Comparison of ENCODE assay signal across 29 mouse cellular contexts in the genomic region with DNA sequence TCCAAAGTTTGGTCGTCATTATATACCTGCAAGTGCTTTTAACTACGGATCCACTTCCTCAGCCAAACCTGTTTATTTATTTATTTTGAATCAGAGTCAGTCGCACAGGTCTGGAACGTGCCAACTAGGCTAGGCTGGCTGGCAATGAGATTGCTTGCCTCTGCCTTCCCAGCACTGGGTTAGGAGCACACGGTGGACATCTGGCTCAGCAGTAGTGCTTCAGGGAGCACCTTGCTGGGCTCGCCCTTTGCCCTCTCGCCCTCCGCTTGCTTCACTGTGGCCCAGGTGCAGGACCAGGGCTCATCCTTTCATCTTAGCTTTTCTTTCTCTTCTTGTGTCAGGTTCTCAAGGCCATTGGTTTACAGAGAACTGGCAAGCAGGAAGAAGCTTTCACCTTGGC. TPM values are rescaled to one million over a fixed set of nuclear protein-coding genes. Genes with fewer than 3 reads are reported as not detected.
DNase-seq lines count a peak whose midpoint lies in the region; ATAC-seq and TF ChIP-seq lines count a peak whose summit lies in the region.
"Had no signal": no experiment of that assay in that cellular context is flagged by ENCODE, and none has a peak within 500 bp of the region (broad histone marks: within the 10 kb centered on the region; RNA-seq: fewer than 3 reads in every experiment).

No protein-coding gene starts in this region.

- no peak overlapping the region for H3K4me2 ChIP-seq in kidney, embryonic 15.5 days
- no peak overlapping the region for H3K4me2 ChIP-seq in midbrain, embryonic 11.5 days
- no peak overlapping the region for H3K4me2 ChIP-seq in midbrain, embryonic 14.5 days (ENCODE audit: low read length)
- no peak overlapping the region for H3K4me2 ChIP-seq in forebrain, embryonic 12.5 days
- H3K4me2 ChIP-seq: heart, embryonic 15.5 days; hindbrain, embryonic 12.5 days; liver, embryonic 13.5 days; midbrain, embryonic 15.5 days; neural tube, embryonic 15.5 days had no signal

- H3K36me3 ChIP-seq in heart, adult 2 months (ENCODE audit: control insufficient read depth, insufficient read depth, low read length), result no peaks in the 10 kb centered on the region
- peaks cover 2% of the 10 kb centered on the region; the same call in 1 of the 2 replicates for H3K36me3 ChIP-seq in kidney, adult 2 months (ENCODE audit: control insufficient read depth, insufficient read depth, low read length)
- peaks cover 79% of the 10 kb centered on the region for H3K36me3 ChIP-seq in kidney, embryonic 15.5 days
- 0 out of 2 replicates have a peak, but pooled peaks cover 8% of the 10 kb centered on the region for H3K36me3 ChIP-seq in midbrain, embryonic 11.5 days (ENCODE audit: control insufficient read depth, insufficient read depth, low read length)
- peaks cover 54% of the 10 kb centered on the region for H3K36me3 ChIP-seq in midbrain, embryonic 14.5 days (ENCODE audit: control insufficient read depth, insufficient read depth, low read length)
- peaks cover 51% of the 10 kb centered on the region for H3K36me3 ChIP-seq in forebrain, embryonic 12.5 days (replicated peaks)

- no peak for TF ChIP-seq CTCF in heart, adult 2 months (IDR thresholded peaks at IDR 0.05)
- no peak for TF ChIP-seq CTCF in kidney, adult 2 months (conservative IDR thresholded peaks at IDR 0.05; ENCODE audit: insufficient read depth, insufficient read length, low read depth, low read length)

- peak overlapping the region; percentile 23; the same call in 1 of the 2 replicates for H3K27ac ChIP-seq in heart, adult 2 months
- no peak overlapping the region for H3K27ac ChIP-seq in kidney, adult 2 months (ENCODE audit: insufficient read depth, low read depth, low read length)
- H3K27ac ChIP-seq in kidney, embryonic 15.5 days, result no peak overlapping the region
- no peak overlapping the region for H3K27ac ChIP-seq in midbrain, embryonic 11.5 days (ENCODE audit: low read depth, low read length)
- H3K27ac ChIP-seq in midbrain, embryonic 14.5 days (replicated peaks; ENCODE audit: low read depth, low read length), result no peak overlapping the region
- no peak overlapping the region for H3K27ac ChIP-seq in forebrain, embryonic 12.5 days
- H3K27ac ChIP-seq: heart, embryonic 15.5 days; hindbrain, embryonic 12.5 days; kidney, postnatal 0 days; liver, embryonic 13.5 days; macrophage; midbrain, embryonic 15.5 days; neural tube, embryonic 15.5 days had no signal

- H3K9ac ChIP-seq in heart, adult 2 months (ENCODE audit: low read depth, low read length), result no peak overlapping the region
- no peak overlapping the region for H3K9ac ChIP-seq in kidney, embryonic 15.5 days
- H3K9ac ChIP-seq in midbrain, embryonic 11.5 days (ENCODE audit: low read length), result no peak overlapping the region
- no peak overlapping the region for H3K9ac ChIP-seq in midbrain, embryonic 14.5 days (replicated peaks; ENCODE audit: low read length)
- H3K9ac ChIP-seq in forebrain, embryonic 12.5 days, result no peak overlapping the region
- H3K9ac ChIP-seq: heart, embryonic 15.5 days; hindbrain, embryonic 12.5 days; liver, embryonic 13.5 days; midbrain, embryonic 15.5 days; neural tube, embryonic 15.5 days had no signal

- no peak for TF ChIP-seq POLR2A in heart, adult 2 months (IDR thresholded peaks at IDR 0.05; ENCODE audit: insufficient read depth, low read depth, low read length)
- no peak for TF ChIP-seq POLR2A in kidney, adult 2 months (IDR thresholded peaks at IDR 0.05; ENCODE audit: low read depth, low read length)

- 69% methylated on average over 8 of the region's 8 CpGs for WGBS in heart, adult 2 months
- 48% methylated on average over 8 of the region's 8 CpGs for WGBS in kidney, adult 2 months
- 87% methylated on average over 8 of the region's 8 CpGs for WGBS in kidney, embryonic 15.5 days
- 95% methylated on average over 8 of the region's 8 CpGs for WGBS in midbrain, embryonic 11.5 days
- 95% methylated on average over 8 of the region's 8 CpGs for WGBS in midbrain, embryonic 14.5 days
- 95% methylated on average over 8 of the region's 8 CpGs for WGBS in forebrain, embryonic 12.5 days

- peaks cover 2% of the 10 kb centered on the region; the same call in 1 of the 2 replicates for H3K4me1 ChIP-seq in heart, adult 2 months (ENCODE audit: control insufficient read depth, insufficient read depth, low read length)
- H3K4me1 ChIP-seq in kidney, adult 2 months (ENCODE audit: control insufficient read depth, insufficient read depth, low read length), result peaks cover 18% of the 10 kb centered on the region
- no peaks in the 10 kb centered on the region for H3K4me1 ChIP-seq in kidney, embryonic 15.5 days
- no peaks in the 10 kb centered on the region for H3K4me1 ChIP-seq in midbrain, embryonic 11.5 days (ENCODE audit: control insufficient read depth, insufficient read depth, low read length)
- H3K4me1 ChIP-seq in midbrain, embryonic 14.5 days (ENCODE audit: control insufficient read depth, insufficient read depth, low read length), result no peaks in the 10 kb centered on the region
- H3K4me1 ChIP-seq in forebrain, embryonic 12.5 days, result no peaks in the 10 kb centered on the region
- H3K4me1 ChIP-seq: hindbrain, embryonic 12.5 days; midbrain, embryonic 15.5 days had no signal

- H3K79me2 ChIP-seq in heart, adult 2 months (replicated peaks; ENCODE audit: control insufficient read depth, insufficient read depth, low read length), result peaks cover 4% of the 10 kb centered on the region; the same call in 1 of the 2 replicates

- TF ChIP-seq EP300 in heart, adult 2 months (IDR thresholded peaks at IDR 0.05; ENCODE audit: insufficient read depth, low read depth, low read length), result no peak

- no peaks in the 10 kb centered on the region for H3K27me3 ChIP-seq in heart, adult 2 months (ENCODE audit: control insufficient read depth, insufficient read depth, low read length)
- H3K27me3 ChIP-seq in kidney, adult 2 months (replicated peaks; ENCODE audit: control insufficient read depth, insufficient read depth, low read length), result no peaks in the 10 kb centered on the region
- no peaks in the 10 kb centered on the region for H3K27me3 ChIP-seq in kidney, embryonic 15.5 days
- H3K27me3 ChIP-seq in midbrain, embryonic 11.5 days (ENCODE audit: control insufficient read depth, insufficient read depth, low read length), result no peaks in the 10 kb centered on the region
- no peaks in the 10 kb centered on the region for H3K27me3 ChIP-seq in midbrain, embryonic 14.5 days (ENCODE audit: control insufficient read depth, insufficient read depth, low read length)
- no peaks in the 10 kb centered on the region for H3K27me3 ChIP-seq in forebrain, embryonic 12.5 days
- H3K27me3 ChIP-seq: heart, embryonic 15.5 days; hindbrain, embryonic 12.5 days; liver, embryonic 13.5 days; midbrain, embryonic 15.5 days; neural tube, embryonic 15.5 days had no signal

- DNase-seq in heart, adult 2 months, result no peak
- no peak for DNase-seq in heart, postnatal 14 days
- DNase-seq in kidney, adult 2 months, result peak; percentile 83
- DNase-seq in midbrain, embryonic 11.5 days (ENCODE audit: low spot score, missing footprints), result peak; percentile 47
- no peak for DNase-seq in midbrain, embryonic 14.5 days
- DNase-seq in yolk sac, embryonic 10.5 days (ENCODE audit: low spot score), result peak; percentile 52
- DNase-seq: B cell, adult 2 months; cerebellum, adult 11 months; cerebellum, adult 9-10 months; cerebellum, postnatal 36 days; heart, postnatal 36 days; layer of hippocampus, postnatal 36 days; left cerebral cortex, postnatal 4 days; liver, embryonic 13.5 days; lung, adult 2 months; lung, postnatal 10 days; retina, postnatal 1 day; right cerebral cortex, postnatal 14 days; thymus, postnatal 4 days had no signal

- intact Hi-C loops in heart, adult 2 months (cut with DNase I), result no loop called here
- intact Hi-C loops in heart, postnatal 14 days (cut with DNase I), result no loop called here

- no peak for ATAC-seq in kidney, embryonic 15.5 days (replicated peaks; ENCODE audit: low FRiP score)
- ATAC-seq in midbrain, embryonic 11.5 days (ENCODE audit: low FRiP score), result no peak
- no peak for ATAC-seq in midbrain, embryonic 14.5 days (ENCODE audit: low FRiP score, low TSS enrichment)
- no peak for ATAC-seq in forebrain, embryonic 12.5 days (ENCODE audit: low FRiP score)
- ATAC-seq: activated CD4-positive, CD25-positive, alpha-beta regulatory T cell, adult 4 months; forebrain, embryonic 14.5 days; midbrain, embryonic 15.5 days had no signal

- H3K9me3 ChIP-seq in kidney, embryonic 15.5 days (replicated peaks), result no peaks in the 10 kb centered on the region
- H3K9me3 ChIP-seq in midbrain, embryonic 11.5 days (ENCODE audit: control insufficient read depth, low read length), result no peaks in the 10 kb centered on the region
- no peaks in the 10 kb centered on the region for H3K9me3 ChIP-seq in midbrain, embryonic 14.5 days (ENCODE audit: control insufficient read depth, low read length)
- no peaks in the 10 kb centered on the region for H3K9me3 ChIP-seq in forebrain, embryonic 12.5 days
- H3K9me3 ChIP-seq: heart, embryonic 15.5 days; hindbrain, embryonic 12.5 days; liver, embryonic 13.5 days; midbrain, embryonic 15.5 days; neural tube, embryonic 15.5 days had no signal

- no peak overlapping the region for H3K4me3 ChIP-seq in heart, adult 2 months
- no peak overlapping the region for H3K4me3 ChIP-seq in kidney, adult 2 months (ENCODE audit: insufficient read depth, low read depth, low read length)
- H3K4me3 ChIP-seq in kidney, embryonic 15.5 days (replicated peaks), result no peak overlapping the region
- H3K4me3 ChIP-seq in midbrain, embryonic 11.5 days (ENCODE audit: low read depth, low read length), result no peak overlapping the region
- H3K4me3 ChIP-seq in midbrain, embryonic 14.5 days (replicated peaks; ENCODE audit: low read depth, low read length), result no peak overlapping the region
- H3K4me3 ChIP-seq in forebrain, embryonic 12.5 days (replicated peaks), result no peak overlapping the region
- H3K4me3 ChIP-seq: heart, embryonic 15.5 days; hindbrain, embryonic 12.5 days; liver, embryonic 13.5 days; midbrain, embryonic 15.5 days; neural tube, embryonic 15.5 days had no signal

RNA-seq across cellular contexts. Expression of gene Naa25, which starts 10.1 kb away (rescaled TPM):
- 10 to 100 TPM; 21.3 to 22.5 TPM for total RNA-seq in heart, adult 2 months (2021)
- 7.1 and 11.1 TPM in 2 replicates for polyA plus RNA-seq in heart, adult 2 months (2012; rRNA removed)
- 10 to 100 TPM; 20.6 to 21.5 TPM for total RNA-seq in heart, postnatal 14 days (2021)
- polyA plus RNA-seq in kidney, adult 2 months (2012; rRNA removed), result 7.0 and 8.1 TPM in 2 replicates
- 43.7 and 44.5 TPM in 2 replicates for polyA plus RNA-seq in kidney, embryonic 15.5 days (2015; fragmentation: Nextera tagmentation; extraction: Ambion mirVana)
- polyA plus RNA-seq in midbrain, embryonic 11.5 days (2014; fragmentation: Nextera tagmentation; extraction: Ambion mirVana), result 46.9 and 51.7 TPM in 2 replicates
- 42.9 and 60.7 TPM in 2 replicates for polyA plus RNA-seq in midbrain, embryonic 14.5 days (2014; fragmentation: Nextera tagmentation; extraction: Ambion mirVana)
- 49.3 and 51.4 TPM in 2 replicates for polyA plus RNA-seq in forebrain, embryonic 12.5 days (2016; fragmentation: Nextera tagmentation; extraction: Ambion mirVana)

RNA-seq across cellular contexts. Expression of gene Trafd1, which starts 22.4 kb away (rescaled TPM):
- 10 to 100 TPM; 47.1 to 57.9 TPM for total RNA-seq in heart, adult 2 months (2021)
- polyA plus RNA-seq in heart, adult 2 months (2012; rRNA removed), result 78.0 and 89.5 TPM in 2 replicates
- total RNA-seq in heart, postnatal 14 days (2021), result 10 to 100 TPM; 50.3 to 55.4 TPM
- polyA plus RNA-seq in kidney, adult 2 months (2012; rRNA removed), result 41.0 and 48.6 TPM in 2 replicates
- polyA plus RNA-seq in kidney, embryonic 15.5 days (2015; fragmentation: Nextera tagmentation; extraction: Ambion mirVana), result 51.2 and 55.6 TPM in 2 replicates
- 84.0 and 87.5 TPM in 2 replicates for polyA plus RNA-seq in midbrain, embryonic 11.5 days (2014; fragmentation: Nextera tagmentation; extraction: Ambion mirVana)
- 137 and 146 TPM in 2 replicates for polyA plus RNA-seq in midbrain, embryonic 14.5 days (2014; fragmentation: Nextera tagmentation; extraction: Ambion mirVana)
- 103 and 109 TPM in 2 replicates for polyA plus RNA-seq in forebrain, embryonic 12.5 days (2016; fragmentation: Nextera tagmentation; extraction: Ambion mirVana)

RNA-seq across cellular contexts. Expression of gene Tmem116, which starts 43.8 kb away (rescaled TPM):
- total RNA-seq in heart, adult 2 months (2021), result 10 to 100 TPM in 1 of 2 experiments, 1 to 10 TPM in 1; 10.0 to 12.6 TPM
- polyA plus RNA-seq in heart, adult 2 months (2012; rRNA removed), result 16.2 and 27.9 TPM in 2 replicates
- total RNA-seq in heart, postnatal 14 days (2021), result 1 to 10 TPM; 8.4 to 9.4 TPM
- polyA plus RNA-seq in kidney, adult 2 months (2012; rRNA removed), result 147 and 171 TPM in 2 replicates
- polyA plus RNA-seq in kidney, embryonic 15.5 days (2015; fragmentation: Nextera tagmentation; extraction: Ambion mirVana), result 6.7 and 8.5 TPM in 2 replicates
- polyA plus RNA-seq in midbrain, embryonic 11.5 days (2014; fragmentation: Nextera tagmentation; extraction: Ambion mirVana), result 0.66 and 1.1 TPM in 2 replicates
- polyA plus RNA-seq in midbrain, embryonic 14.5 days (2014; fragmentation: Nextera tagmentation; extraction: Ambion mirVana), result 1.7 and 2.0 TPM in 2 replicates
- 0.72 and 1.8 TPM in 2 replicates for polyA plus RNA-seq in forebrain, embryonic 12.5 days (2016; fragmentation: Nextera tagmentation; extraction: Ambion mirVana)

RNA-seq across cellular contexts. Expression of gene Erp29, which starts 44.5 kb away (rescaled TPM):
- total RNA-seq in heart, adult 2 months (2021), result 10 to 100 TPM; 67.6 to 73.3 TPM
- polyA plus RNA-seq in heart, adult 2 months (2012; rRNA removed), result 29.4 and 43.4 TPM in 2 replicates
- 10 to 100 TPM; 84.7 to 93.4 TPM for total RNA-seq in heart, postnatal 14 days (2021)
- polyA plus RNA-seq in kidney, adult 2 months (2012; rRNA removed), result 56.7 and 77.8 TPM in 2 replicates
- polyA plus RNA-seq in kidney, embryonic 15.5 days (2015; fragmentation: Nextera tagmentation; extraction: Ambion mirVana), result 165 and 174 TPM in 2 replicates
- polyA plus RNA-seq in midbrain, embryonic 11.5 days (2014; fragmentation: Nextera tagmentation; extraction: Ambion mirVana), result 112 and 122 TPM in 2 replicates
- polyA plus RNA-seq in midbrain, embryonic 14.5 days (2014; fragmentation: Nextera tagmentation; extraction: Ambion mirVana), result 129 and 151 TPM in 2 replicates
- polyA plus RNA-seq in forebrain, embryonic 12.5 days (2016; fragmentation: Nextera tagmentation; extraction: Ambion mirVana), result 103 and 115 TPM in 2 replicates

Comparison
In these comparisons a context has a peak if more than half of its experiments do, and no peak if none do; other contexts are left out.
1. DNase-seq: peak in kidney, adult 2 months (single experiment), midbrain, embryonic 11.5 days (single experiment) and yolk sac, embryonic 10.5 days (single experiment); none in heart, adult 2 months (0 of 2), heart, postnatal 14 days (0 of 2) and midbrain, embryonic 14.5 days (single experiment).